Mouse (Mus musculus): ENCODE results near the gene Mrps18c. TPM values are rescaled to one million over a fixed set of nuclear protein-coding genes. Genes with fewer than 3 reads are reported as not detected.

The Mrps18c gene
- polyA plus RNA-seq, 1 experiment from 2014 or later = 169 TPM

- ATAC-seq (ENCODE audit: insufficient read depth, low FRiP score, low read depth) = no peak
- Histone ChIP-seq H3K9ac (no peak overlapping the region), H3K27me3 (replicated peaks) (no peaks in the 10 kb centered on the region), H3K4me2 (no peak overlapping the region), H3K9me3 (no peaks in the 10 kb centered on the region), H3K36me3 (peaks cover 13% of the 10 kb centered on the region; the same call in 1 of the 2 replicates), H3K4me3 (replicated peaks) (no peak overlapping the region), H3K4me1 (no peaks in the 10 kb centered on the region), H3K27ac (no peak overlapping the region)
- WGBS = 96% methylated on average over 13 of the region's 13 CpGs
Observed at GRCm38 (mm10) chr5:100779002-100779401, 19.4 kb upstream of the Mrps18c start.

- Histone ChIP-seq H3K9ac (no peak overlapping the region), H3K4me3 (replicated peaks) (no peak overlapping the region), H3K4me2 (no peak overlapping the region), H3K27me3 (replicated peaks) (no peaks in the 10 kb centered on the region), H3K27ac (no peak overlapping the region), H3K4me1 (no peaks in the 10 kb centered on the region), H3K9me3 (no peaks in the 10 kb centered on the region), H3K36me3 (peaks cover 37% of the 10 kb centered on the region)
- 92% methylated on average over 9 of the region's 9 CpGs for WGBS
- no peak for ATAC-seq (ENCODE audit: insufficient read depth, low FRiP score, low read depth)
Observed at GRCm38 (mm10) chr5:100787527-100787926, 10.9 kb upstream of the Mrps18c start.

- ATAC-seq (ENCODE audit: insufficient read depth, low FRiP score, low read depth) = no peak
Observed at GRCm38 (mm10) chr5:100792261-100792660, 6.2 kb upstream of the Mrps18c start.

DNA sequence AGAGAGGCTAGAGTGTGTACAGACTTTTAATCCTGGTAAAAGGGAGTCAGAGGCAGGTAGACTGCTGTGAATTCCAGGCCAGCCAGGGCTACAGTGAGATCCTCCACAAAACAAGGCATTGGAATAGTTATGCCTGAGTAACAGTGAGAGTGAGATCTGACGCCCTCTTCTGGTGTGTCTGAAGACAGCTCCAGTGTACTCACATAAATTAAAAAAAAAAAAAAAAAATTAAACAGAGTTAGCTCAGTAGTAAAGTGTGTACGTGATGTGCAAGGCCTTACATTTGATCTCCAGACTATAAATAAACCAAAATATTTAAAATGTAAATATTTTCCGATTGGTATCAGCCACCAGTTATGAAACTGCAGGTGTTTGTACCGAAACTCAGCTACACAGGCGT lies 4.3 kb upstream of the Mrps18c start:
- H3K9ac ChIP-seq = no peak overlapping the region
- H3K9me3 ChIP-seq = no peaks in the 10 kb centered on the region
- no peak overlapping the region for H3K4me2 ChIP-seq
- H3K4me1 ChIP-seq = peaks cover 5% of the 10 kb centered on the region; the same call in 1 of the 2 replicates
- ATAC-seq (ENCODE audit: insufficient read depth, low FRiP score, low read depth) = no peak
- H3K4me3 ChIP-seq (replicated peaks) = no peak overlapping the region
- 71% methylated on average over 5 of the region's 5 CpGs for WGBS
- peaks cover 23% of the 10 kb centered on the region for H3K36me3 ChIP-seq
- H3K27me3 ChIP-seq (replicated peaks) = no peaks in the 10 kb centered on the region
- H3K27ac ChIP-seq = no peak overlapping the region

More at GRCm38 (mm10) chr5:100792261-100792660, 6.2 kb upstream of the Mrps18c start:
- H3K4me2 ChIP-seq = no peak overlapping the region
- no peaks in the 10 kb centered on the region for H3K27me3 ChIP-seq (replicated peaks)
- no peaks in the 10 kb centered on the region for H3K9me3 ChIP-seq
- H3K36me3 ChIP-seq = peaks cover 39% of the 10 kb centered on the region
- no peak overlapping the region for H3K4me3 ChIP-seq (replicated peaks)
- H3K27ac ChIP-seq = no peak overlapping the region
- H3K9ac ChIP-seq = no peak overlapping the region
- 78% methylated on average over 7 of the region's 7 CpGs for WGBS
- peaks cover under 1% of the 10 kb centered on the region; the same call in 1 of the 2 replicates for H3K4me1 ChIP-seq

DNA sequence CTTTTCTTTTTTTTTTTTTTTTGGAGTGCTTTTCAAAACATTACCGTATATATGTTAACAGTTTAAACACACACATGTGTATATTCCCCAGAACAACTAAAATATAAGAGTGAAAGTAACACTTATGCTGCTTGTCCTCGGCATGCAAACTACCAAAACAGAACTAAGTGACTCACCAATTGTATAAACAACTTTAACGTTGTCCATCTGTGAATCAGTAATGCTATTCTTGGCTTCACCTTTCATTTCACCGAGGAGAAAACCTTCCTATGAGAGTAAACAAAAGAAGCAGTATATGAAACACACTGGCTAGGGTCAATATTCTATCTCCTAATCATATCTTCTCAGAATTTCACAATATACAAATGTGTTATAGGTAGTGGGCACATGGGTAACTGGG lies 19.9 kb downstream of the Mrps18c start:
- Histone ChIP-seq H3K4me2 (no peak overlapping the region), H3K4me3 (replicated peaks) (no peak overlapping the region), H3K27me3 (replicated peaks) (no peaks in the 10 kb centered on the region), H3K4me1 (no peaks in the 10 kb centered on the region), H3K9me3 (no peaks in the 10 kb centered on the region), H3K36me3 (peaks cover 4% of the 10 kb centered on the region; the same call in 1 of the 2 replicates), H3K9ac (no peak overlapping the region), H3K27ac (no peak overlapping the region)
- 43% methylated on average over 4 of the region's 4 CpGs for WGBS
- no peak for ATAC-seq (ENCODE audit: insufficient read depth, low FRiP score, low read depth)

GRCm38 (mm10) chr5:100819568-100820480 lies 21.4 kb downstream of the Mrps18c start:
- Histone ChIP-seq H3K27me3 (replicated peaks) (no peaks in the 10 kb centered on the region), H3K4me3 (replicated peaks) (peak overlapping the region; percentile 79), H3K9ac (peak overlapping the region; percentile 94), H3K27ac (0 out of 2 replicates have a peak overlapping the region, but pooled peaks have one; percentile 83), H3K36me3 (peaks cover under 1% of the 10 kb centered on the region; the same call in 1 of the 2 replicates), H3K4me2 (peak overlapping the region; percentile 84), H3K4me1 (no peaks in the 10 kb centered on the region), H3K9me3 (no peaks in the 10 kb centered on the region)
- ATAC-seq (ENCODE audit: insufficient read depth, low FRiP score, low read depth) = no peak
- WGBS = 27% methylated on average over 16 of the region's 16 CpGs

DNA sequence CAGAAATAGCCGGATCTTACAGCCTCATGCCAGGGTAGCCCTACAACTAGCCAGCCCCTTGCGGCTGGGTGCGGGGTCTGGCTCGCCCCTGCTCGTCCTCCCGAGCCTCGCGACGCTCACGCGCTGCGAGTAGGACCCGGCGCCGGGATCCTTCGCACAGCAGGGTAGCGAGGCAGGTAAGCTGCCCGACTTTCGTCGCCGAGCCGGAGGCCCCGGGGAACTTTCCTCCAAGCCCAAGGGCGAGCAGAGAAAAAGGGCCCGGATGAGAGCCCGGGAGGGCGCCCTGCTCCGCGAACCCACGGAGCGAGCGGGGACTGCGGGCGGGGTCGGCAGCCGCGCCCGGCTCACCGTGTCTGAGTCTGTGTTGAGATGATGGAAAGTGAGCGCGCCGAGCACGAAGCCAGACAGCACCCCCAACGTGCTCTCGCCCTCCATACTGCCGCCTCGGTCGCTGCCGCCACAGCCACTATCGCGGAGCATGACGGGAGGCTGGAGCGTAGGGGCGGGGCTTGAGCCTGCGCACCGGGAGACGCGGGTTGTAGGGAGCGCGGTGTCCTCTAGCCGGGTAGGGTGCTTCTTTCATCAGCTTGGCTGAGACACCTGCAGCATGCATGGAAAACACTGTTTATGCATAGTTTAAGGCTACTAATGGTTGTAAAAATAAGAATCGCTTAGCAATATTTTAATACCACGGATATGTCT lies 22.2 kb downstream of the Mrps18c start, which contains the start of gene Abraxas1:
TSS of gene Abraxas1 (minus strand) at position 483 of the 702 bp plus-strand sequence.
- Histone ChIP-seq H3K9ac (peak within 1 kb of the TSS; percentile 94), H3K4me3 (replicated peaks) (peak within 1 kb of the TSS; percentile 79), H3K27ac (peak within 1 kb of the TSS; percentile 83), H3K27me3 (replicated peaks) (no peaks in the 10 kb centered on the region), H3K4me1 (no peaks in the 10 kb centered on the region), H3K4me2 (peak within 1 kb of the TSS; percentile 84), H3K36me3 (no peaks in the 10 kb centered on the region), H3K9me3 (no peaks in the 10 kb centered on the region)
- WGBS = under 1% methylated on average over 62 of the region's 63 CpGs
- peak; percentile 97 for ATAC-seq (ENCODE audit: insufficient read depth, low FRiP score, low read depth)

DNA sequence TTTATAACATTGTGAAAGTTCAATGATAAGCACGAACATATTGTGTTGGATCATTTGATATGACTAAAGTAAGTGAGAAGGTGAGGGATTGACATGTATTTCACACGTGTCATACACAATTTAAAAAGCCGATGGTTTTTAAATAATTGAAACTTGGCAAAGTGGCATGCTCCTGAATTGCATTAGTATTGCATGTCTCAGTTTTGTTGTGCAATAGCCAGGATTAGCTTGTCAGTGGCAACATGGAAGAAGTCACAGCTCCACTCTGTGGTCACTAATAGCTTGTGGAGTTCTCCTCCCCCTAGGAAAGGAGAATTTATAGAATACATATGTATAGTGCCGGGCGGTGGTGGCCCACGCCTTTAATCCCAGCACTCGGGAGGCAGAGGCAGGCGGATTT lies 22.9 kb downstream of the Mrps18c start:
- Histone ChIP-seq H3K27me3 (replicated peaks) (no peaks in the 10 kb centered on the region), H3K27ac (no peak overlapping the region), H3K9me3 (no peaks in the 10 kb centered on the region), H3K9ac (no peak overlapping the region), H3K36me3 (no peaks in the 10 kb centered on the region), H3K4me2 (peak overlapping the region; percentile 84), H3K4me1 (no peaks in the 10 kb centered on the region), H3K4me3 (replicated peaks) (no peak overlapping the region; the same call in 1 of the 2 replicates)
- 71% methylated on average over 8 of the region's 8 CpGs for WGBS
- ATAC-seq (ENCODE audit: insufficient read depth, low FRiP score, low read depth) = no peak

DNA sequence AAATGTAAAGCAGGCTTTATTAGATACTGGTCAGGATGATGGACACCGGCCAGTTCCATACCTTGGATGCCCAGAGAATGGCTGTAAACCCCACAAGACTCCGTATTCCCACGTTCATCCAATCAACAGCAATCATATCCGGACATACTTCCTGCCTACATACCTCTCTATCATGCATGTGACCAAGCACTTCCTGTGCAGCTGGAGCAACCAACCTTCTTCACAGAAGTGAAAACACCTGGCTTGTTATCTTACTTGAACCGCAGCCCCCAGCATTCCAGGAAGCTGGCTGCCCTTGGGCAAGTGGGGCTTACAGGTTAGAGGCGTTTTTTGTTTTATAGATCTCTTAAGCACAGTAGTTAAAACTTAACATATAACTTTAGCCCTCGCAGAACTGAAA lies 24.4 kb downstream of the Mrps18c start:
- Histone ChIP-seq H3K36me3 (no peaks in the 10 kb centered on the region), H3K4me3 (replicated peaks) (no peak overlapping the region), H3K9ac (no peak overlapping the region), H3K27me3 (replicated peaks) (no peaks in the 10 kb centered on the region), H3K4me1 (no peaks in the 10 kb centered on the region), H3K4me2 (no peak overlapping the region), H3K9me3 (no peaks in the 10 kb centered on the region), H3K27ac (no peak overlapping the region)
- ATAC-seq (ENCODE audit: insufficient read depth, low FRiP score, low read depth) = no peak
- 80% methylated on average over 7 of the region's 7 CpGs for WGBS

- Histone ChIP-seq H3K9ac (no peak overlapping the region), H3K27me3 (replicated peaks) (no peaks in the 10 kb centered on the region), H3K4me3 (replicated peaks) (no peak overlapping the region), H3K4me1 (no peaks in the 10 kb centered on the region), H3K4me2 (no peak overlapping the region), H3K9me3 (no peaks in the 10 kb centered on the region), H3K27ac (no peak overlapping the region), H3K36me3 (no peaks in the 10 kb centered on the region)
- no peak for ATAC-seq (ENCODE audit: insufficient read depth, low FRiP score, low read depth)
- 21% methylated on average over 2 of the region's 2 CpGs for WGBS
Observed at GRCm38 (mm10) chr5:100825975-100826374, 27.5 kb downstream of the Mrps18c start.

DNA sequence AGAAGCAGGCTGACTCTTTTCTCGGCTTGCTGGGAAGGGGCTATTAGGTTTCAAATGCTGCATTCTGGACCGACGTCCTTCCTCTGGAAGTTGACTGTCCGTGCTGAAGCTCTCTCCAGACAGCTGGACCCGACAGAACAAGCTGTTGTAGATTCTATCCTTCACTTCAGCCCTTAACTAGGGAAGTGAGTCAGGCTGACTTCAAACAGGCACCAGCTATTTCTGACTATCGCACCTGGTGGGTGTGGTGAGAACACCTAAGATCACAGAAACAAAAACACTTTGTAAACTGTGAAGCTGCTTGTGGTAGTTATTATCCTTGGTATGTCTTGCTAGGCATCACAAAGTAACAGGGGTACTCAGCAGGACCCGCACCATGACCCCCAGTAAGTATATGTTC lies 28.1 kb downstream of the Mrps18c start:
- H3K4me2 ChIP-seq = no peak overlapping the region
- no peaks in the 10 kb centered on the region for H3K36me3 ChIP-seq
- no peak overlapping the region for H3K9ac ChIP-seq
- no peak overlapping the region for H3K4me3 ChIP-seq (replicated peaks)
- no peak for ATAC-seq (ENCODE audit: insufficient read depth, low FRiP score, low read depth)
- no peaks in the 10 kb centered on the region for H3K9me3 ChIP-seq
- WGBS = 71% methylated on average over 7 of the region's 7 CpGs
- H3K27me3 ChIP-seq (replicated peaks) = no peaks in the 10 kb centered on the region
- no peak overlapping the region for H3K27ac ChIP-seq
- no peaks in the 10 kb centered on the region for H3K4me1 ChIP-seq

GRCm38 (mm10) chr5:100828701-100829100 lies 30.3 kb downstream of the Mrps18c start:
- Histone ChIP-seq H3K27ac (no peak overlapping the region), H3K27me3 (replicated peaks) (no peaks in the 10 kb centered on the region), H3K36me3 (no peaks in the 10 kb centered on the region), H3K9ac (no peak overlapping the region), H3K4me1 (no peaks in the 10 kb centered on the region), H3K9me3 (no peaks in the 10 kb centered on the region), H3K4me2 (no peak overlapping the region), H3K4me3 (replicated peaks) (no peak overlapping the region)
- ATAC-seq (ENCODE audit: insufficient read depth, low FRiP score, low read depth) = no peak
- 80% methylated on average over 3 of the region's 3 CpGs for WGBS

Measured in stomach, embryonic 15.5 days (tissue).